Comparison of ENCODE assay signal across 8 mouse cellular contexts in the genomic region with DNA sequence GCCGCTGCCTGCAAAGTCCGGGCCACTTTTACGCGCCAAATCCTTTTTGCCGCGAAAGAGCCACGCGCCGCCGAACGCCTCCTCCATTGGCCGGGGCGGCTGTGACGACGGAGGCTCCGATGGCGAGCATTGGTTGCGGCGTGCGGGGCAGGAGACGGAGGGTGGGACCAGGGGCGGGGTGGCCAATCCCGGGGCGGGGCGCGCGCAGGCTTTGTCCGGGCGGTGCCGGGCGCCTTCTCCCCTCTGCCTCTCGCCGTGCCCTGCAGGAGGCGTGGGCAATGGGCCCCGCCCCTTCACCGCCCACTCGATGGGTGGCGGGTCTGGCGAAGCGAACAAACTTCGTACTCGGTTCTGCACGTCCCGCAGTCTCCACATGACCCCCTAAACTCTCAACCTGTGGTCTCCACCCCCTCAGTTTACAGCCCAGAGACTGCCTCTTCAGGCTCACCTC. TPM values are rescaled to one million over a fixed set of nuclear protein-coding genes. Genes with fewer than 3 reads are reported as not detected.
DNase-seq lines count a peak whose midpoint lies in the region; ATAC-seq lines count a peak whose summit lies in the region.

A gene (minus strand): TSS at position 57 of the 451 bp plus-strand sequence.

- peak within 1 kb of the TSS; percentile 50 for H3K27ac ChIP-seq in hindbrain, embryonic 14.5 days

- H3K27me3 ChIP-seq in hindbrain, embryonic 14.5 days (ENCODE audit: control insufficient read depth, insufficient read depth, low read length): no peaks in the 10 kb centered on the region

- peak within 1 kb of the TSS; percentile 94 for H3K4me2 ChIP-seq in hindbrain, embryonic 14.5 days (replicated peaks)

- H3K4me1 ChIP-seq in hindbrain, embryonic 14.5 days (replicated peaks; ENCODE audit: control insufficient read depth, insufficient read depth, low read length): 0 out of 2 replicates have a peak, but pooled peaks cover 4% of the 10 kb centered on the region

- peak; percentile 98 for DNase-seq in NIH3T3 (ENCODE audit: low read depth)
- peak; percentile 97 to 99 for DNase-seq in cerebellum, postnatal 10 days
- DNase-seq in frontal cortex, postnatal 14 days (ENCODE audit: low spot score in 2 of 2): peak; percentile 80 to 89
- peak; percentile 94 for DNase-seq in hindbrain, embryonic 14.5 days (ENCODE audit: low spot score)
- DNase-seq in layer of hippocampus, postnatal 36 days: peak; percentile 89 to 91
- peak; percentile 96 for DNase-seq in lung, postnatal 36 days
- DNase-seq in retina, postnatal 1 day: peak; percentile 98
- peak; percentile 84 to 93 for DNase-seq in urinary bladder, adult 18-20 months (ENCODE audit: low spot score in 2 of 2)

- peak; percentile 99 for ATAC-seq in hindbrain, embryonic 14.5 days (ENCODE audit: low FRiP score)

- WGBS in hindbrain, embryonic 14.5 days: under 1% methylated on average over 42 of the region's 44 CpGs

- H3K4me3 ChIP-seq in hindbrain, embryonic 14.5 days (replicated peaks; ENCODE audit: low read length): peak within 1 kb of the TSS; percentile 74

- H3K9me3 ChIP-seq in hindbrain, embryonic 14.5 days (ENCODE audit: control insufficient read depth, low read length): no peaks in the 10 kb centered on the region

- H3K9ac ChIP-seq in hindbrain, embryonic 14.5 days: peak within 1 kb of the TSS; percentile 54

- H3K36me3 ChIP-seq in hindbrain, embryonic 14.5 days (replicated peaks; ENCODE audit: control insufficient read depth, insufficient read depth): no peaks in the 10 kb centered on the region

RNA-seq across cellular contexts. Expression of the gene that starts here (rescaled TPM):
- polyA plus RNA-seq in hindbrain, embryonic 14.5 days (2014; fragmentation: Nextera tagmentation; extraction: Ambion mirVana): 2.2 and 2.4 TPM in 2 replicates
- 1 to 10 TPM; 4.9 to 5.8 TPM for total RNA-seq in layer of hippocampus, postnatal 36 days (2021)

Comparison
In these comparisons a context has a peak if more than half of its experiments do, and no peak if none do; other contexts are left out.
1. Peak in every context shown above with its lines: DNase-seq, ATAC-seq, H3K4me3 ChIP-seq and H3K27ac ChIP-seq.